Mouse (Mus musculus) midbrain, postnatal 0 days (tissue): ENCODE measurements around the gene Esr1. TPM values are rescaled to one million over a fixed set of nuclear protein-coding genes. Genes with fewer than 3 reads are reported as not detected.

ENCODE experiments used
- ATAC-seq: fragments of 200-750 bp; cut with Nextera tagmentation; 2 replicates; pipeline ENCODE4 v1.8.0; 2017; ENCODE audit warnings: moderate number of reproducible peaks, mild to moderate bottlenecking, moderate TSS enrichment, moderate library complexity; ENCODE audit not compliant: low FRiP score
- DNase-seq: peaks from one replicate; pipeline ENCODE4 v3.0.0-alpha.2; 2015; ENCODE audit warnings: low spot score
- H3K27ac ChIP-seq: fragments of 300-500 bp; sonication (generic); 2 replicates; pipeline ENCODE4 v1.5.1; 2014; ENCODE audit warnings: low read depth, mild to moderate bottlenecking, low read length, mixed read lengths
- H3K27me3 ChIP-seq: fragments of 300-500 bp; sonication (generic); 2 replicates; pipeline ENCODE4 v1.6.1; 2014; ENCODE audit warnings: low read length, control low read depth, mixed read lengths; ENCODE audit not compliant: insufficient read depth
- H3K36me3 ChIP-seq: fragments of 300-500 bp; sonication (generic); 2 replicates; pipeline ENCODE4 v1.6.1; 2014; ENCODE audit warnings: low read length, control low read depth, mixed read lengths; ENCODE audit not compliant: insufficient read depth
- H3K4me1 ChIP-seq: fragments of 300-500 bp; sonication (generic); 2 replicates; pipeline ENCODE4 v1.6.1; 2014; ENCODE audit warnings: mild to moderate bottlenecking, control low read depth, antibody characterized with exemption, low read length, mixed read lengths; ENCODE audit not compliant: insufficient read depth
- H3K4me2 ChIP-seq: fragments of 300-500 bp; sonication (generic); 2 replicates; pipeline ENCODE4 v1.6.1; 2014; ENCODE audit warnings: low read depth, mild to moderate bottlenecking, low read length, mixed read lengths; ENCODE audit not compliant: poor library complexity, severe bottlenecking
- H3K4me3 ChIP-seq: fragments of 300-500 bp; sonication (generic); 2 replicates; pipeline ENCODE4 v1.5.1; 2014; ENCODE audit warnings: low read depth, mild to moderate bottlenecking, low read length, moderate library complexity
- H3K9ac ChIP-seq: fragments of 300-500 bp; sonication (generic); replicated peaks from 2 replicates; pipeline ENCODE4 v1.6.1; 2014; ENCODE audit warnings: mild to moderate bottlenecking, low read length, moderate library complexity, mixed read lengths; ENCODE audit not compliant: poor library complexity, severe bottlenecking
- H3K9me3 ChIP-seq: fragments of 300-500 bp; sonication (generic); 2 replicates; pipeline ENCODE4 v1.6.1; 2016; ENCODE audit warnings: low read length, control low read depth
- CTCF ChIP-seq: IDR thresholded peaks from 2 replicates; pipeline ENCODE4 v1.5.1; 2016; ENCODE audit warnings: antibody characterized with exemption, mild to moderate bottlenecking
- WGBS: fragments of 180-500 bp; shearing (Covaris S2); extraction: QIAGEN DNeasy Blood & Tissue Kit; methylation state at CpG from one replicate; pipeline ENCODE4 v1.1.7; 2014; 5-methylcytosine and 5-hydroxymethylcytosine counted together
- polyA plus RNA-seq: library from polyadenylated mRNA; unstranded; fragments of >200 nt; fragmentation: Nextera tagmentation; extraction: Ambion mirVana; gene quantifications from 2 replicates; pipeline ENCODE4 v1.2.1, GENCODE M21; 2015
- total RNA-seq: library from RNA; depleted of rRNA; stranded (reverse); fragments of >200 nt; gene quantifications from 2 replicates; pipeline ENCODE4 v1.2.3, GENCODE M21; 2014

Esr1 gene
- total and polyA plus RNA-seq, 2 experiments from 2014 or later: 0.71 to 0.84 TPM

- Histone ChIP-seq H3K36me3 (no peaks in the 10 kb centered on the region), H3K27ac (no peak overlapping the region)
- no peak for ATAC-seq
These were observed 360.2 kb downstream of the Esr1 start for GRCm38 (mm10) chr10:4971586-4971985.

GRCm38 (mm10) chr10:4972026-4972425, 360.6 kb downstream of the Esr1 start:
- DNase-seq: peak; percentile 13
- 69% methylated on average over 2 of the region's 2 CpGs for WGBS

More at GRCm38 (mm10) chr10:4971586-4971985, 360.2 kb downstream of the Esr1 start:
- TF ChIP-seq CTCF: no peak
- DNase-seq: no peak
- Histone ChIP-seq H3K4me3 (no peak overlapping the region), H3K9me3 (no peaks in the 10 kb centered on the region), H3K4me1 (no peaks in the 10 kb centered on the region), H3K27me3 (no peaks in the 10 kb centered on the region), H3K4me2 (no peak overlapping the region), H3K9ac (no peak overlapping the region)

GRCm38 (mm10) chr10:4974246-4974645, 362.9 kb downstream of the Esr1 start:
- ATAC-seq: no peak
- no peaks in the 10 kb centered on the region for H3K9me3 ChIP-seq
- no peak for TF ChIP-seq CTCF
- no peaks in the 10 kb centered on the region for H3K27me3 ChIP-seq
- no peaks in the 10 kb centered on the region for H3K36me3 ChIP-seq
- WGBS: 94% methylated on average over 4 of the region's 4 CpGs
- no peak overlapping the region for H3K4me3 ChIP-seq
- no peak overlapping the region for H3K9ac ChIP-seq
- no peak overlapping the region for H3K4me2 ChIP-seq
- H3K4me1 ChIP-seq: no peaks in the 10 kb centered on the region
- no peak for DNase-seq
- H3K27ac ChIP-seq: no peak overlapping the region

More at GRCm38 (mm10) chr10:4972026-4972425, 360.6 kb downstream of the Esr1 start:
- Histone ChIP-seq H3K4me3 (no peak overlapping the region), H3K4me1 (no peaks in the 10 kb centered on the region), H3K27me3 (no peaks in the 10 kb centered on the region), H3K36me3 (no peaks in the 10 kb centered on the region), H3K9ac (no peak overlapping the region), H3K4me2 (no peak overlapping the region), H3K9me3 (no peaks in the 10 kb centered on the region), H3K27ac (no peak overlapping the region)
- no peak for ATAC-seq
- TF ChIP-seq CTCF: no peak

GRCm38 (mm10) chr10:4976557-4976956, 365.2 kb downstream of the Esr1 start:
- no peak for TF ChIP-seq CTCF
- H3K9ac ChIP-seq: no peak overlapping the region
- H3K4me3 ChIP-seq: no peak overlapping the region
- no peaks in the 10 kb centered on the region for H3K36me3 ChIP-seq
- no peaks in the 10 kb centered on the region for H3K9me3 ChIP-seq
- H3K4me2 ChIP-seq: no peak overlapping the region
- no peaks in the 10 kb centered on the region for H3K27me3 ChIP-seq
- ATAC-seq (no peak), DNase-seq (no peak)
- 86% methylated on average over 2 of the region's 2 CpGs for WGBS
- no peaks in the 10 kb centered on the region for H3K4me1 ChIP-seq
- H3K27ac ChIP-seq: no peak overlapping the region

GRCm38 (mm10) chr10:4977374-4977773, 366.0 kb downstream of the Esr1 start:
- H3K27ac ChIP-seq: no peak overlapping the region
- H3K27me3 ChIP-seq: no peaks in the 10 kb centered on the region
- DNase-seq (no peak), ATAC-seq (no peak)
- no peaks in the 10 kb centered on the region for H3K9me3 ChIP-seq
- no peak overlapping the region for H3K4me2 ChIP-seq
- no peaks in the 10 kb centered on the region for H3K36me3 ChIP-seq
- H3K9ac ChIP-seq: no peak overlapping the region
- WGBS: 93% methylated on average over 3 of the region's 3 CpGs
- H3K4me3 ChIP-seq: no peak overlapping the region
- no peak for TF ChIP-seq CTCF
- no peaks in the 10 kb centered on the region for H3K4me1 ChIP-seq

- Histone ChIP-seq H3K27ac (no peak overlapping the region), H3K9ac (no peak overlapping the region), H3K27me3 (no peaks in the 10 kb centered on the region), H3K9me3 (no peaks in the 10 kb centered on the region), H3K36me3 (no peaks in the 10 kb centered on the region), H3K4me3 (no peak overlapping the region), H3K4me2 (no peak overlapping the region), H3K4me1 (no peaks in the 10 kb centered on the region)
- ATAC-seq (no peak), DNase-seq (no peak)
- TF ChIP-seq CTCF: no peak
- 74% methylated on average over 2 of the region's 2 CpGs for WGBS
These were observed 372.5 kb downstream of the Esr1 start for GRCm38 (mm10) chr10:4983919-4984318.
